Mouse (Mus musculus): Measurements from ENCODE around the gene Zfp653. TPM values are rescaled to one million over a fixed set of nuclear protein-coding genes. Genes with fewer than 3 reads are reported as not detected.

Zfp653 gene
- polyA plus RNA-seq, 1 experiment = 8.0 TPM

DNA sequence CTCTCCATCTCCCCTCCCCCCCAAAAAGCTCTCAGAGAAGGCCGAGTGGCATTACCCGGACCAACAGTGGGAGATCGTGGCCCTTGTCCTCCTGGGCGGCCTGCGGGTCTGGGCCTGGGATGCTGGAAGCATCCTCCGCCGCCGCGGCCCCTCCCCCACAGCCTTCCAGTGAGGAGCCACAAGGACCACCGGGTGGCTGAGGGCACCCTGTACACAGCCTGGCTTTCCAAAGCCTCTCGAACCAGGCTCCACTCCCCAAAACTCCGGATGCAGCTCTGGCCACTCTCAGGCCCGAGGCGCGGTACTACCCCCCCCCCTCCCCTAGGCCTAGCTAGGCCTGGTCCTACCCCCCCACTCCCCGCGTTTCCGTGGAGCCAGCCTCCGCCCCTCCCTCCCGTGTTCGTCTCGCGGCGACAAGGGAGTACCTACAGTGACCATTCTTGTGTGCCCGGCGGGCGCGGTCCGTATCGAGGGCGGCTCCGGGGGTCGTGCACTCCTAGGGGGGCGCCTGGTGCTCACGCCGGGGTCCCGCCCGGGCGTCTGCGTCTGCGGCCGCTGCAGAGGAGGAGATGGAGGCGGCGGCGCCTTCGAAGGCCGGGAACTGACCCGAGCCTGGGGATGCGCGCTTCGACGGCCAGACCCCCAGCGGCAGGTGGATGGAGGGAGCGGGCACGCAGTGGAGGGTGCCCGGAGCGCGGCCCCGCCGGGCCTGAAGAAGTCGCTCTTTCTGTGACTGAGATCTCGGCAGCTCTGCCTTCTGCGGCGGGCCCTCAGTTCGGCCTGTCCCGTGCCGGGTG is 19.8 kb downstream of the Zfp653 start:
- Histone ChIP-seq H3K4me3 (ENCODE audit: insufficient read depth, poor library complexity, severe bottlenecking) (no peak overlapping the region), H3K79me2 (ENCODE audit: control insufficient read depth, insufficient read depth) (no peaks in the 10 kb centered on the region), H3ac (ENCODE audit: control insufficient read depth, insufficient read length, low read depth) (no peak overlapping the region), H3K27me3 (ENCODE audit: control insufficient read depth, insufficient read depth, insufficient read length) (peaks cover 55% of the 10 kb centered on the region), H3K36me3 (ENCODE audit: control insufficient read depth, insufficient read depth) (no peaks in the 10 kb centered on the region), H3K79me3 (ENCODE audit: low read depth) (no peaks in the 10 kb centered on the region)
- no peak for TF ChIP-seq FOSL1 (IDR thresholded peaks at IDR 0.05; ENCODE audit: insufficient read depth, low read length, poor library complexity, severe bottlenecking)
- no peak for TF ChIP-seq MYOD1 (IDR thresholded peaks at IDR 0.05; ENCODE audit: control insufficient read depth, insufficient read length, low read depth)
- TF ChIP-seq MAX (IDR thresholded peaks at IDR 0.05) = no peak
- TF ChIP-seq CTCF (IDR thresholded peaks at IDR 0.05; ENCODE audit: control insufficient read depth, insufficient read depth, insufficient read length) = no peak
- TF ChIP-seq CEBPB (IDR thresholded peaks at IDR 0.05; ENCODE audit: low read depth) = no peak
- TF ChIP-seq MYOG (IDR thresholded peaks at IDR 0.05; ENCODE audit: control insufficient read depth, extremely low read depth, insufficient read length) = no peak
- TF ChIP-seq USF1 (IDR thresholded peaks at IDR 0.05; ENCODE audit: low read depth) = no peak

DNA sequence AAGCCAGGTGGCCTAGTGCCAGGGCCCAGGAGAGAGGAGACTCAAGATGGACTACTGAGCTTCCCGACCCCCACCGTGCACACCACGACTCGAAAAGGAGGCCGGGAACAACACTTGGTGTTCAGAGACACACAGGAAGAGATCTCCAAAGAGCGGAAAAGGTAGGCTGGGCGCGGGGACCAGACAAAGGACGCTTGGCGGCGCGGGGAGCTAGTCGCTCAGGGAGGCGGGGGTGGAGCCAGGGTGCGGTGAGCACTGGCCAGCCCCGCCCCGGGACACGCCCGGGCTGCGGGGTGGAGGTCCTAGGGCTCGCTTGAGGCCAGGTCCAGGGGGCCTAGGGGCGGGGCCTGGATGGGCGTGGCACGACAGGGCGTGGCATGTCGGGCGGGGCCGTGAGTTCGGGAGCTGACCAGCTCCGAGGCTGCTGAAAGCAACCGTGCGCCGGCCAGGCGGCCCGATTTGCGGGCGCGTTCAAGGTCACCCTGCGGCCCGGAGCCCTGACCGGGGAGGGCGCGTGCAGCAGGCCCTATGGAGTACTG is 20.8 kb downstream of the Zfp653 start:
- Histone ChIP-seq H3K79me3 (ENCODE audit: low read depth) (no peaks in the 10 kb centered on the region), H3K36me3 (ENCODE audit: control insufficient read depth, insufficient read depth) (no peaks in the 10 kb centered on the region), H3K4me3 (ENCODE audit: insufficient read depth, poor library complexity, severe bottlenecking) (no peak overlapping the region), H3K79me2 (ENCODE audit: control insufficient read depth, insufficient read depth) (no peaks in the 10 kb centered on the region), H3K27me3 (ENCODE audit: control insufficient read depth, insufficient read depth, insufficient read length) (peaks cover 55% of the 10 kb centered on the region), H3ac (ENCODE audit: control insufficient read depth, insufficient read length, low read depth) (no peak overlapping the region)
- TF ChIP-seq MYOG (IDR thresholded peaks at IDR 0.05; ENCODE audit: control insufficient read depth, extremely low read depth, insufficient read length) (no peak), CTCF (IDR thresholded peaks at IDR 0.05; ENCODE audit: control insufficient read depth, insufficient read depth, insufficient read length) (no peak), CEBPB (IDR thresholded peaks at IDR 0.05; ENCODE audit: low read depth) (no peak), USF1 (IDR thresholded peaks at IDR 0.05; ENCODE audit: low read depth) (no peak), MYOD1 (IDR thresholded peaks at IDR 0.05; ENCODE audit: control insufficient read depth, insufficient read length, low read depth) (no peak), FOSL1 (IDR thresholded peaks at IDR 0.05; ENCODE audit: insufficient read depth, low read length, poor library complexity, severe bottlenecking) (no peak), MAX (IDR thresholded peaks at IDR 0.05) (no peak)

DNA sequence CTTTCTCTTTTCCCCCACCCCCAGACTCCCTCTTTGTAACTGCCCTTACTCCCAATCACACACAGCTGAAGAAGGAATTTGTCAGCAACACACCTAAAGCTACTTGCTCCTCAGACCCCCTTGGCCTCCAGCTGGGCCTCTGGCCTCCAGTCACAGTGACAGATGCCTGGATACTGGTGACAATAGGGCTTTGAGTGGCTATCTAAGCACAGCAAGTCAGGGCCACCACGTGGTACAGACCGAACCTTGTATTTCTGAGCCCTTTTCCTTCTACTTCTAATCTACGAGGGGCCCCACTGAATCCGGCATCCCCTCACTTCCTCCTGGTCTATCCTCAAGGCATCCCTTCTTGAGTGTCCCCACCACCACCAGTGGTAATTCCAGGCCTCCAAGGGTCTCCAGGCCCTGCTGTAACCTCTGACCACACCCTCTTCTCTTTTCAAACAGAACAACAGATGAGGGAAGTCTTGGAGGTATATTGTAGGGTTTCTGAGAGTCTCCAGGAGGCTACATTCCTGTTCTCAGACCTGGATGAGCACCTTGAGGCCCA is 21.4 kb downstream of the Zfp653 start:
- Histone ChIP-seq H3K79me2 (ENCODE audit: control insufficient read depth, insufficient read depth) (no peaks in the 10 kb centered on the region), H3K27me3 (ENCODE audit: control insufficient read depth, insufficient read depth, insufficient read length) (peaks cover 55% of the 10 kb centered on the region), H3K4me3 (ENCODE audit: insufficient read depth, poor library complexity, severe bottlenecking) (no peak overlapping the region), H3ac (ENCODE audit: control insufficient read depth, insufficient read length, low read depth) (no peak overlapping the region), H3K79me3 (ENCODE audit: low read depth) (no peaks in the 10 kb centered on the region), H3K36me3 (ENCODE audit: control insufficient read depth, insufficient read depth) (no peaks in the 10 kb centered on the region)
- TF ChIP-seq MYOG (IDR thresholded peaks at IDR 0.05; ENCODE audit: control insufficient read depth, extremely low read depth, insufficient read length) = no peak
- TF ChIP-seq CTCF (IDR thresholded peaks at IDR 0.05; ENCODE audit: control insufficient read depth, insufficient read depth, insufficient read length) = no peak
- TF ChIP-seq MYOD1 (IDR thresholded peaks at IDR 0.05; ENCODE audit: control insufficient read depth, insufficient read length, low read depth) = no peak
- TF ChIP-seq CEBPB (IDR thresholded peaks at IDR 0.05; ENCODE audit: low read depth) = no peak
- no peak for TF ChIP-seq USF1 (IDR thresholded peaks at IDR 0.05; ENCODE audit: low read depth)
- TF ChIP-seq FOSL1 (IDR thresholded peaks at IDR 0.05; ENCODE audit: insufficient read depth, low read length, poor library complexity, severe bottlenecking) = no peak
- TF ChIP-seq MAX (IDR thresholded peaks at IDR 0.05) = no peak

DNA sequence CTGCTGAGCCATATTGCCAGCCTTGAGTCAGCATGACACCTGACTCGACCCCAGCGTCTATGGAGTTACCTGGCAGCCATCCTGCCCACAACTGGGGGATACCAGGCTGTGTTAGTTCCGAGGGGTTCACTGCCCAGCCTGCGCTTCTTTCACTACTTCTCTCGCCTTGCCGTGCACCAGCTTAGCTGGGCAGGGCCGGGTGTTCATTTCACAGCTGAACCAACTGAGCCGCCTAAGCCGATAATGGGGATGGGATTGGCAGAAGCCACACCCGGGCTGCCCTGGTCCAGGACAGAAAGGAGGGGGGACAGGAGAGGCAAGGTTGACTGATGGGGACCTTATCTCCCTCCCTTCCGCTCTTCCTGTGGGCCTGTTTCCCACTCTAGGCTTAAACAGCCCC is 21.9 kb downstream of the Zfp653 start:
- Histone ChIP-seq H3K27me3 (ENCODE audit: control insufficient read depth, insufficient read depth, insufficient read length) (peaks cover 55% of the 10 kb centered on the region), H3ac (ENCODE audit: control insufficient read depth, insufficient read length, low read depth) (no peak overlapping the region), H3K79me2 (ENCODE audit: control insufficient read depth, insufficient read depth) (no peaks in the 10 kb centered on the region), H3K36me3 (ENCODE audit: control insufficient read depth, insufficient read depth) (no peaks in the 10 kb centered on the region), H3K79me3 (ENCODE audit: low read depth) (no peaks in the 10 kb centered on the region), H3K4me3 (ENCODE audit: insufficient read depth, poor library complexity, severe bottlenecking) (no peak overlapping the region)
- TF ChIP-seq MYOD1 (IDR thresholded peaks at IDR 0.05; ENCODE audit: control insufficient read depth, insufficient read length, low read depth) = no peak
- no peak for TF ChIP-seq CTCF (IDR thresholded peaks at IDR 0.05; ENCODE audit: control insufficient read depth, insufficient read depth, insufficient read length)
- no peak for TF ChIP-seq FOSL1 (IDR thresholded peaks at IDR 0.05; ENCODE audit: insufficient read depth, low read length, poor library complexity, severe bottlenecking)
- no peak for TF ChIP-seq CEBPB (IDR thresholded peaks at IDR 0.05; ENCODE audit: low read depth)
- TF ChIP-seq MYOG (IDR thresholded peaks at IDR 0.05; ENCODE audit: control insufficient read depth, extremely low read depth, insufficient read length) = no peak

DNA sequence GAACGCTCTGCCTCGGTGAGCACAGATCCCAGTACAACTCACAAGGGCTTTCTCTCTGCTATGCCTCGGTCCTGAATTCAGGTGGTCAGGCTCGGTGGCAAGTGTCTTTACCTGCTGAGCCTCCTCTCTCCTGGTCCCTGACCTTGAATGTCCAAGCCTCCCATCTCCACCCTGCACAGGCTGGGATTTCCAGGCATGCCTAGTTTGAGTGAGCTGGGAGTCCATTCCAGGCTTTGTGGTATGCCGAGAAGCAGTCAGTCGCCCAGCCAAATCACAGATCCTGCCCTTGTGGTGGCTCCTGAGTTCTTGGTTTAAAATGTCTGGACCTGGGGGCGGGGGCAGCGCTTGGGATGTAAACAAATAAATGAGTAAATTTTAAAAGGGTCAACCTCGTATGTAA is 23.8 kb downstream of the Zfp653 start:
- Histone ChIP-seq H3ac (ENCODE audit: control insufficient read depth, insufficient read length, low read depth) (no peak overlapping the region), H3K27me3 (ENCODE audit: control insufficient read depth, insufficient read depth, insufficient read length) (peaks cover 55% of the 10 kb centered on the region)
- no peak for TF ChIP-seq MAX (IDR thresholded peaks at IDR 0.05)

More for the DNA sequence above, 23.8 kb downstream of the Zfp653 start:
- Histone ChIP-seq H3K4me3 (ENCODE audit: insufficient read depth, poor library complexity, severe bottlenecking) (no peak overlapping the region), H3K36me3 (ENCODE audit: control insufficient read depth, insufficient read depth) (no peaks in the 10 kb centered on the region), H3K79me2 (ENCODE audit: control insufficient read depth, insufficient read depth) (no peaks in the 10 kb centered on the region), H3K79me3 (ENCODE audit: low read depth) (no peaks in the 10 kb centered on the region)

Data from C2C12 (cell line).